Mouse (Mus musculus) neural tube, embryonic 15.5 days (tissue): ENCODE data around the gene Fgfr2. TPM values are rescaled to one million over a fixed set of nuclear protein-coding genes. Genes with fewer than 3 reads are reported as not detected.

Source experiments
- ATAC-seq: fragments of 200-750 bp; cut with Nextera tagmentation; 2 replicates; pipeline ENCODE4 v1.8.0; 2017; ENCODE audit warnings: mild to moderate bottlenecking, moderate TSS enrichment, moderate library complexity; ENCODE audit not compliant: low FRiP score
- H3K27ac ChIP-seq: fragments of 300-500 bp; sonication (generic); replicated peaks from 2 replicates; pipeline ENCODE4 v1.5.1; 2015; ENCODE audit warnings: mild to moderate bottlenecking, inconsistent platforms
- H3K27me3 ChIP-seq: fragments of 300-500 bp; sonication (generic); replicated peaks from 2 replicates; pipeline ENCODE4 v1.6.1; 2015; ENCODE audit warnings: inconsistent platforms
- H3K36me3 ChIP-seq: fragments of 300-500 bp; sonication (generic); 2 replicates; pipeline ENCODE4 v1.6.1; 2015; ENCODE audit warnings: inconsistent platforms
- H3K4me1 ChIP-seq: fragments of 300-500 bp; sonication (generic); 2 replicates; pipeline ENCODE4 v1.6.1; 2015; ENCODE audit warnings: inconsistent platforms
- H3K4me2 ChIP-seq: fragments of 300-500 bp; sonication (generic); 2 replicates; pipeline ENCODE4 v1.6.1; 2015; ENCODE audit warnings: inconsistent platforms, mild to moderate bottlenecking, moderate library complexity
- H3K4me3 ChIP-seq: fragments of 300-500 bp; sonication (generic); replicated peaks from 2 replicates; pipeline ENCODE4 v1.5.1; 2015; ENCODE audit warnings: mild to moderate bottlenecking, inconsistent platforms
- H3K9ac ChIP-seq: fragments of 300-500 bp; sonication (generic); replicated peaks from 2 replicates; pipeline ENCODE4 v1.6.1; 2015; ENCODE audit warnings: mild to moderate bottlenecking, inconsistent platforms
- H3K9me3 ChIP-seq: fragments of 300-500 bp; sonication (generic); replicated peaks from 2 replicates; pipeline ENCODE4 v1.6.1; 2016; ENCODE audit warnings: inconsistent platforms
- WGBS: fragments of 180-500 bp; shearing (Covaris S2); methylation state at CpG from one replicate; pipeline ENCODE4 v1.1.7; 2015; ENCODE audit warnings: mixed read lengths; 5-methylcytosine and 5-hydroxymethylcytosine counted together
- polyA plus RNA-seq: library from polyadenylated mRNA; unstranded; fragments of >200 nt; fragmentation: Nextera tagmentation; extraction: Ambion mirVana; gene quantifications from 2 replicates; pipeline ENCODE4 v1.2.1, GENCODE M21; 2015

The Fgfr2 gene
- polyA plus RNA-seq, 1 experiment from 2014 or later: 21.2 TPM

DNA sequence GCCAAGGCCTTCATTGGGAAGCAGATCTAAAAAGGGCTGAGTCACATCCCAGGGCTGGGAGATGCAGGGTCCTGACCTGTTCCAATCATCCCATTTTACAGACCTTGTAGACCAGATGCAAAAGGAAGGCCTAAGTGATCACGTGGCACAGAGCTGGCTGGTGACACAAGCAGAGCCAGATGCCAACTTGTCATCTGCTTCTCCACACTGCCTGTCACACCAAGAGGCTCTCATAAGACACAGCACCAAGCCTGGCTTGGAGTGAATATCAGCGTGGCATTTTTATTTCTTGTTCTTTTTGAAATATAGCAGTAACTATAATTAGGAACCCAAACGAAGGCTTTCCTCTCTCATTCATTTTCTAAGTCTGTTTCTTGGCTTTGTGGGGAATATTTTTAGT is 858.4 kb downstream of the Fgfr2 start:
- peaks cover 29% of the 10 kb centered on the region for H3K4me1 ChIP-seq
- H3K36me3 ChIP-seq: peaks cover 12% of the 10 kb centered on the region
- H3K27ac ChIP-seq: no peak overlapping the region
- H3K9ac ChIP-seq: no peak overlapping the region
- 48% methylated on average over 3 of the region's 3 CpGs for WGBS
- no peaks in the 10 kb centered on the region for H3K9me3 ChIP-seq
- H3K27me3 ChIP-seq: no peaks in the 10 kb centered on the region
- H3K4me2 ChIP-seq: no peak overlapping the region
- ATAC-seq: no peak
- no peak overlapping the region for H3K4me3 ChIP-seq

DNA sequence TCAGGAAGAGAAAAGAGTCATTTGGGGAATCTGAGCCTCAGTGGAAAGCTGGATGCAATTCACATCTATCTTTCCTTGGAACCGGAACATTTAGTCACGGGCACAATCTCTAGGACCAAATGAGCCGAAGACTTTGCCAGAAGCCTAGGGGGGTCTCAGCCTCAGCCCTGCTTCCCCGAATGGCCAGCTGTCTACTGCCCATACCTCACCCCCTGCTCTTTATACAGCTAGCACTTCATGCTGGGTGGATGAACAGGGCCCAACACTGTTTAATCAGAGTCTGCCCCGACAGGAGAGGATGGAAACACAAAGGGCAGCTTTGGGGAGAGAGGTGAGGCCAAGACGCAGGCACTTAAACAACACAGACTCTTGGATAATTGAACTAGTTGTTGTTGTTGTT is 860.0 kb downstream of the Fgfr2 start:
- no peaks in the 10 kb centered on the region for H3K27me3 ChIP-seq
- H3K4me3 ChIP-seq: no peak overlapping the region
- 20% methylated on average over 6 of the region's 6 CpGs for WGBS
- H3K9ac ChIP-seq: no peak overlapping the region
- no peak overlapping the region for H3K4me2 ChIP-seq
- peak overlapping the region; percentile 56; the same call in 1 of the 2 replicates for H3K27ac ChIP-seq
- no peak for ATAC-seq
- H3K36me3 ChIP-seq: peaks cover under 1% of the 10 kb centered on the region; the same call in 1 of the 2 replicates
- peaks cover 45% of the 10 kb centered on the region for H3K4me1 ChIP-seq
- H3K9me3 ChIP-seq: no peaks in the 10 kb centered on the region

DNA sequence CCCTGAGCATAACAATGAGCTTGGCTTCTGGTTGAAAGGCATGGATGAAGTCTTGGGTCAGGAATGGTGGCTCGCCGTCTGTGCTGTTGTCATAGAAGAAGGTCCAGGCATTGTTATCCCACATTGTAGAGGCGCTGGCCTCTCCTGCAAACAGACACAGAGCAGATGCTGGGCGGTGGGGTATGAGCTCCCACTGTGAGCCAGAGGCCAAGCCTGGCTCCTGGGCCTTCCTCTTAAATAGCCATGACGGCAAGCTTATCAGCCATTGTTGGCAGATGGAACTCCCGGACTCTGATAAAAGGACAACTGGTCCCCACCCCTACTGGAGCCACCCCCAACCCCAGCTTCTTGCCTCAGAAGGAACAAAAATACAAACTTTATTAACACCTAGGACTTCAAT is 860.5 kb downstream of the Fgfr2 start:
- no peak for ATAC-seq
- H3K9ac ChIP-seq: no peak overlapping the region
- H3K36me3 ChIP-seq: no peaks in the 10 kb centered on the region
- peaks cover 50% of the 10 kb centered on the region for H3K4me1 ChIP-seq
- peak overlapping the region; percentile 54; the same call in 1 of the 2 replicates for H3K27ac ChIP-seq
- H3K9me3 ChIP-seq: no peaks in the 10 kb centered on the region
- 22% methylated on average over 6 of the region's 6 CpGs for WGBS
- H3K4me2 ChIP-seq: no peak overlapping the region
- no peak overlapping the region for H3K4me3 ChIP-seq
- no peaks in the 10 kb centered on the region for H3K27me3 ChIP-seq

DNA sequence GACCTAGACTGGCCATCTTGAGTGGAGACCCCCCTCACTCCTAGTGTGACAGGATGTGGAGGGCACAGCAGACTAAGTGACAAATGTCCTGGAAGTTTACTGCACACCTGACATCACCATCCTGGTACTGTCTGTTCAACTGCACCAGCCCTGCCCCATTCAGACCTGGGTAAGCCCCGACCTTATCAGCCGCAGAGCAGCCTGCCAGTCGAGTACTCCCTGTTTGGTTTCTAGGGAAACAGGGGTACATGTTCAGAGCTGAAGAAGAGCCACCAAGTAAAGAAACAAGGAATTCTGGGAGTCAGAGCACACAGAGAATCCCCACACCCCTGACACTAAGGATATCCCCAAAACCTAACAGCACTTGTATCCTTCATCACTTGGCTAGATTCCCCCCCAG is 861.3 kb downstream of the Fgfr2 start:
- Histone ChIP-seq H3K27ac (no peak overlapping the region), H3K27me3 (no peaks in the 10 kb centered on the region), H3K9ac (no peak overlapping the region), H3K4me3 (no peak overlapping the region), H3K4me1 (peaks cover 55% of the 10 kb centered on the region), H3K4me2 (no peak overlapping the region), H3K36me3 (no peaks in the 10 kb centered on the region), H3K9me3 (no peaks in the 10 kb centered on the region)
- ATAC-seq: no peak
- WGBS: 53% methylated on average over 3 of the region's 3 CpGs

DNA sequence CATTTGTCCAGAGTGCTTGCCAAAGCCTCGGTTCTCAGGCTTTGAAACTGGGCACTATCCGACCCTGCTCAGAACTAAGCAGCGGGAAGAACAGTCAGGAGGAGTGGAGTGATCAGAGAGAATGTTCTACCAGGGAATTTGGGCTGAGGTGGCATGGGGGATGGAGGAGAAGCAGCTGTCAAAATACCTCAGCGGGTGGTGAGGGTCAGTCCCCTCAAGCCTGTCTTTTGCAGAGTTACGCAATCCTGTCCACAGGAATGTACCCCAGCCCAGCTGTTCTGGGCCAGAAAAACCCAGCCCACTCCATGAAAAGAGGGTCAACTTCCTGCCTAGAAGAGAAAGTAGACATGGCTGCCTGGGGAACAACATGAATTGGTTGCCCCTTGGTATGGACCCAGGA is 862.5 kb downstream of the Fgfr2 start:
- Histone ChIP-seq H3K4me2 (no peak overlapping the region), H3K36me3 (no peaks in the 10 kb centered on the region)
- 83% methylated on average over 5 of the region's 5 CpGs for WGBS

DNA sequence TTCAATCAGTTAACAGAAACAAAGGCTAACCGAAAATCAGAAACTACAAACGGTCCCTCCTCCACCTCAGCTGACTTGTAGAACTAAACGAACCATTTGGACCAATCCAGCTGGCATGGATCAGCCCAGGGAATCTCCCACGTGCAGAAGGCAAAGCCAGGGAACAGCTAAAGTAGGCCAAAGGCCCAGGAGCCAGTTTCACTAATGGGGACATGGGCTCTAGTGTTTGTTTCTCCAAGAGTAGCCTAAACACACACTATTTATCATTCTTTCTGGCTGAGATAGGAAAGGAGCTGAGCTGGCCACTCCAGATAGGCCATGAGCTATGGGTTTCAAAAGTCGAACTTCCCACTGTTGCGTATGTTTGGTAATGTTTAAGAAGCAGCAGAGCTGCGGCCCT is 864.3 kb downstream of the Fgfr2 start:
- Histone ChIP-seq H3K9me3 (no peaks in the 10 kb centered on the region), H3K4me2 (no peak overlapping the region), H3K4me1 (peaks cover 51% of the 10 kb centered on the region), H3K27me3 (no peaks in the 10 kb centered on the region), H3K27ac (peak overlapping the region; percentile 70), H3K36me3 (no peaks in the 10 kb centered on the region), H3K9ac (no peak overlapping the region), H3K4me3 (no peak overlapping the region)
- no peak; the same call in 1 of the 2 replicates for ATAC-seq
- 42% methylated on average over 7 of the region's 7 CpGs for WGBS

More for the DNA sequence above, 862.5 kb downstream of the Fgfr2 start:
- no peak overlapping the region for H3K27ac ChIP-seq
- H3K9ac ChIP-seq: no peak overlapping the region
- H3K4me3 ChIP-seq: no peak overlapping the region
- ATAC-seq: no peak
- H3K9me3 ChIP-seq: no peaks in the 10 kb centered on the region
- no peaks in the 10 kb centered on the region for H3K27me3 ChIP-seq
- H3K4me1 ChIP-seq: peaks cover 55% of the 10 kb centered on the region

DNA sequence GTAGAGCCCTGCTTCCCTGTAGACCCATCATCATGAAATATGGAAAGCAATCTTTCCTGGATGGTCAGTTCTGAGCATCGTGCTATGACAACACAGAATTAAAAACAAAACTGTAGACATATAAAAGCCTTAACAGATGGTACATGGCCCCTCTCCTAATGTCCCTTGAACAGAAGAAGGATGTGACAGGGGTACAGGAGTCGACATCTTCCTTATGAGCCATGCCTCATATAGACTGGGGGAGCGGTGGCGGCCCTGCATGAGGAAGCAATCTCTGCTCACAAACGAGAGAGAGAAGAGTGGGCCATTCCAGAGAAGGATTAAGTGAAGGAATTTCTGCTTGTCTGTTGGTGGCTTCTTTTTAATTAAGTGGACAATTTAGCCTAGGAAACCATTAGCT is 864.9 kb downstream of the Fgfr2 start:
- Histone ChIP-seq H3K4me2 (no peak overlapping the region), H3K9ac (no peak overlapping the region), H3K27ac (peak overlapping the region; percentile 68), H3K27me3 (no peaks in the 10 kb centered on the region), H3K36me3 (no peaks in the 10 kb centered on the region), H3K4me3 (no peak overlapping the region), H3K4me1 (peaks cover 45% of the 10 kb centered on the region), H3K9me3 (no peaks in the 10 kb centered on the region)
- WGBS: 32% methylated on average over 5 of the region's 5 CpGs
- ATAC-seq: peak; percentile 46

DNA sequence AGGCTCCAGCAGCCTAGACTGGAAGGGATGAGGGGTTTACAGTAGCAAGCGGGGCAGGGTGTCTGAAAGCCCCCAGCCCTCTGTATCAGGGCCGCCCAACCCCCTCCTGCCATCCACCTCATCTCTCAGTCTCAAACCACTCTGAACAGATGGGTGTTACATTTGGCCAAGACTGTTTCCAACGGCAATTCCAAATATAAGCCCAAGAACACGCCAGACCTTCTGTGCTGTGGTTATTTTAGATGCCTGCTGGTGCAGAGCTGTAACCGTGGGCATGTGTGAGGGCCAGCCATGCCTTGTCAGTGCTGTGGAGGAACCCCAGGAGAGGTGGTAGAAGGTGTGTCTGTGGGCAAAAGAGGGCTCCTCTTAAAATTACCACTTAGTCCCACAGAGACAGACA is 869.6 kb downstream of the Fgfr2 start:
- Histone ChIP-seq H3K9ac (no peak overlapping the region), H3K4me3 (no peak overlapping the region), H3K27me3 (no peaks in the 10 kb centered on the region), H3K4me1 (peaks cover 21% of the 10 kb centered on the region), H3K36me3 (no peaks in the 10 kb centered on the region), H3K4me2 (no peak overlapping the region), H3K9me3 (no peaks in the 10 kb centered on the region), H3K27ac (no peak overlapping the region)
- 83% methylated on average over 5 of the region's 5 CpGs for WGBS
- ATAC-seq: no peak

DNA sequence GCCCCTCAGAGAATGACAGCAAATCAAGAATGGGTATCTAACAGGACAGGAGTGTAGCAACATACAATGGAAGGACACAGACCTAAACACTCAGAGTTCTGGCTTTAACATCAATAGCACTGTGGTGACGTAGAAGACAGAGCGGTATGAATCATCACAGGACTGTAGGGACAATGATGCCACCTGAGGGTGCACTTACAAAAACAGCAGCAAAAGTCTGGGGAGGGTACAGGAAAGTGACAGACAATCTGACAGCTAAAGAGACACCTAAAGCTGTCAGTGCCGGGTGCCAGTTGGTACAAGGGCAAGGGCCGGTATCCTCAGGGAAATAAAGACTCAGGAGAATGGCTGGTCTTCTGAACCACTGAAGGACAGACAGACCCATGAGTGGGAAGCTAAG is 870.1 kb downstream of the Fgfr2 start:
- Histone ChIP-seq H3K4me1 (peaks cover 21% of the 10 kb centered on the region), H3K4me2 (no peak overlapping the region), H3K9ac (no peak overlapping the region), H3K4me3 (no peak overlapping the region), H3K9me3 (no peaks in the 10 kb centered on the region), H3K27me3 (no peaks in the 10 kb centered on the region), H3K27ac (no peak overlapping the region), H3K36me3 (no peaks in the 10 kb centered on the region)
- WGBS: 87% methylated on average over 4 of the region's 4 CpGs
- no peak for ATAC-seq

DNA sequence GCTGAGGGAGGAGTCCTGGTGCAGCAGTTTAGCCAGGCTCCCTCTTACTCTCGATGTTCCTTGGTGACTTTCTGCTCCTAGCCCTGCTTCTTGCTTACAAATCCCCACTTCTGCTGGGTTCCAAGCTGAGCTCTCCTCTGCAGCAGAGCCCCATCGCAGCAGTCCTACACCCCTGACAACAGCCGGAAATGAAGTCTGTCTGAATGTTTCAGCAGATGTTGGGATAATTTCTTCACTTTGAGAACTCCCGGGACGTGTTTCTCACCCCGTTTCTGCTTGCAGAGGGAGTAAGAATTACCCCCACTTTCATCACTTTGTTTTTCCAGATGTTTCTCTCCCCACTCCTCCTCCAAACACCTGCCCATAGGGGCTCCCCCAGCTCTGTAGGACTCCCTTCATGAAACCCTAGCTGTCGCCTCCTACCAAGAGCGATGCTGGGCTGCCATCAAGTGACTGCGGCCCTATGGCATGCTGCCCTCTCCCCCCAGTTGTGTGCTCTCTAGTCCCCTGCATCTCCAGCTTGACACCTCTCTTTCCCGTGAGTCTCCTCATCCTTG is 873.5 kb downstream of the Fgfr2 start:
- Histone ChIP-seq H3K4me1 (peaks cover 24% of the 10 kb centered on the region), H3K36me3 (peaks cover 3% of the 10 kb centered on the region; the same call in 1 of the 2 replicates), H3K27ac (no peak overlapping the region), H3K4me3 (no peak overlapping the region), H3K9me3 (no peaks in the 10 kb centered on the region), H3K27me3 (no peaks in the 10 kb centered on the region), H3K4me2 (no peak overlapping the region), H3K9ac (no peak overlapping the region)
- no peak for ATAC-seq
- WGBS: 74% methylated on average over 10 of the region's 10 CpGs

DNA sequence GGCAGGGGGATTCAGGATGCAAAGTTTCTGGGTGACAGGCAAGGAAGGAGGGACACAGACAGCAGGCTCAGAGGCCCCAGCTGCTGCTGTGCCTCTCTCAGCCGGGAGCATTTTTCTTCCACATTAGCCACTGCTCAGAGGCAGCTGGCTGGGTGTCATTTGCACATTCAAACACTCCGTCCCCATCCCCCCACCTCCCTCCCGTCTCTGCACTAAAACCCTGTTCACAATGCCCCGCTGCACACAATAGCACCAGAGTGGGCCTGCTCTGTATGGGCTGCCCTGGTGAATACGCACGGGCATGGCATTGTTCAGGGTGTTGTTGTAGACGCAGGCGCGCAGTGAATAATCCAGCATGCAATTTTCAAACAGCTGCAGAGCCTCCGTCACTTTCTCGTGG is 875.6 kb downstream of the Fgfr2 start:
- Histone ChIP-seq H3K4me1 (peaks cover 23% of the 10 kb centered on the region), H3K4me2 (peak overlapping the region; percentile 37), H3K27ac (peak overlapping the region; percentile 77), H3K4me3 (no peak overlapping the region), H3K36me3 (peaks cover 3% of the 10 kb centered on the region; the same call in 1 of the 2 replicates), H3K27me3 (no peaks in the 10 kb centered on the region), H3K9me3 (no peaks in the 10 kb centered on the region), H3K9ac (0 out of 2 replicates have a peak overlapping the region, but pooled peaks have one; percentile 7)
- WGBS: 8% methylated on average over 11 of the region's 11 CpGs
- ATAC-seq: peak; percentile 74

DNA sequence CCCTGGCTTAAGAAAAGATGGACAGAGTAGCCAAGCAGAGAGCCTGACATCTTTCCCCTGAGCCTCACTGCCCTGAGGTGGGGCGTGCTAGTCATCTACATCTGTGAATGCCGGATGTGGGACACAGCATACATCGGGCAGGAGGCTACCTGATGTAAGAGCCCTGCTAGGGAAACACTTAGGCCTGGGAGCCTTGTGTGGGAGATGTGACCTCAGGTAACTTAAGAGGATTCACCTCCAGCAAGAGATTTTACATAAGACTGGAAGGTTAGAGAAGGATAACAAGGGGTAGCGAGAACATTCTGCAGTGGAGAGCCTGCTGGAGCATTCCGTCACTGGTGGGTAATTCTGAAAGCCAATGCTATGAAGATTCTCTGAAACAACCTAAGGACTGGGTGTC is 876.1 kb downstream of the Fgfr2 start:
- 0 out of 2 replicates have a peak, but pooled peaks have one; percentile 20 for ATAC-seq
- H3K9ac ChIP-seq: 0 out of 2 replicates have a peak overlapping the region, but pooled peaks have one; percentile 7
- H3K4me3 ChIP-seq: no peak overlapping the region
- H3K4me1 ChIP-seq: peaks cover 23% of the 10 kb centered on the region
- H3K36me3 ChIP-seq: peaks cover 3% of the 10 kb centered on the region; the same call in 1 of the 2 replicates
- 31% methylated on average over 5 of the region's 5 CpGs for WGBS
- peak overlapping the region; percentile 77 for H3K27ac ChIP-seq
- H3K9me3 ChIP-seq: no peaks in the 10 kb centered on the region
- H3K27me3 ChIP-seq: no peaks in the 10 kb centered on the region
- H3K4me2 ChIP-seq: peak overlapping the region; percentile 37; the same call in 1 of the 2 replicates
